Mouse (Mus musculus) midbrain, embryonic 14.5 days (tissue): ENCODE measurements around the gene Fndc3b. TPM values are rescaled to one million over a fixed set of nuclear protein-coding genes. Genes with fewer than 3 reads are reported as not detected.

Source experiments
- ATAC-seq: fragments of 200-750 bp; cut with Nextera tagmentation; 2 replicates; pipeline ENCODE4 v1.8.0; 2017; ENCODE audit warnings: moderate number of reproducible peaks, moderate library complexity; ENCODE audit not compliant: low FRiP score, low TSS enrichment
- DNase-seq: peaks from one replicate; pipeline ENCODE4 v3.0.0-alpha.2; 2015
- H3K27ac ChIP-seq: fragments of 300-500 bp; sonication (generic); replicated peaks from 2 replicates; pipeline ENCODE4 v1.5.1; 2014; ENCODE audit warnings: mild to moderate bottlenecking, low read depth, low read length, moderate library complexity
- H3K27me3 ChIP-seq: fragments of 300-500 bp; sonication (generic); 2 replicates; pipeline ENCODE4 v1.6.1; 2014; ENCODE audit warnings: low read length, control low read depth, mixed read lengths; ENCODE audit not compliant: control insufficient read depth, insufficient read depth
- H3K36me3 ChIP-seq: fragments of 300-500 bp; sonication (generic); 2 replicates; pipeline ENCODE4 v1.6.1; 2014; ENCODE audit warnings: low read length, control low read depth; ENCODE audit not compliant: control insufficient read depth, insufficient read depth
- H3K4me1 ChIP-seq: fragments of 300-500 bp; sonication (generic); 2 replicates; pipeline ENCODE4 v1.6.1; 2014; ENCODE audit warnings: mild to moderate bottlenecking, antibody characterized with exemption, low read length, control low read depth; ENCODE audit not compliant: control insufficient read depth, insufficient read depth
- H3K4me2 ChIP-seq: fragments of 300-500 bp; sonication (generic); 2 replicates; pipeline ENCODE4 v1.6.1; 2014; ENCODE audit warnings: mild to moderate bottlenecking, low read length, moderate library complexity
- H3K4me3 ChIP-seq: fragments of 300-500 bp; sonication (generic); replicated peaks from 2 replicates; pipeline ENCODE4 v1.5.1; 2014; ENCODE audit warnings: low read depth, low read length
- H3K9ac ChIP-seq: fragments of 300-500 bp; sonication (generic); replicated peaks from 2 replicates; pipeline ENCODE4 v1.6.1; 2014; ENCODE audit warnings: mild to moderate bottlenecking, low read length, moderate library complexity
- H3K9me3 ChIP-seq: fragments of 300-500 bp; sonication (generic); 2 replicates; pipeline ENCODE4 v1.6.1; 2016; ENCODE audit warnings: low read length, control low read depth, mixed read lengths; ENCODE audit not compliant: control insufficient read depth
- WGBS: fragments of 180-500 bp; shearing (Covaris S2); extraction: QIAGEN DNeasy Blood & Tissue Kit; methylation state at CpG from one replicate; pipeline ENCODE4 v1.1.7; 2014; 5-methylcytosine and 5-hydroxymethylcytosine counted together
- polyA plus RNA-seq: library from polyadenylated mRNA; unstranded; fragments of >200 nt; fragmentation: Nextera tagmentation; extraction: Ambion mirVana; gene quantifications from 2 replicates; pipeline ENCODE4 v1.2.1, GENCODE M21; 2014

Fndc3b gene
- polyA plus RNA-seq, 1 experiment from 2014 or later: 8.1 TPM

- DNase-seq (no peak), ATAC-seq (no peak)
- Histone ChIP-seq H3K27me3 (no peaks in the 10 kb centered on the region), H3K9me3 (no peaks in the 10 kb centered on the region), H3K4me1 (0 out of 2 replicates have a peak, but pooled peaks cover 3% of the 10 kb centered on the region), H3K4me2 (no peak overlapping the region), H3K36me3 (peaks cover 16% of the 10 kb centered on the region; the same call in 1 of the 2 replicates), H3K27ac (no peak overlapping the region), H3K9ac (no peak overlapping the region), H3K4me3 (no peak overlapping the region)
- WGBS: 91% methylated on average over 9 of the region's 9 CpGs
Observed at GRCm38 (mm10) chr3:27458416-27458815, 252.7 kb downstream of the Fndc3b start.

GRCm38 (mm10) chr3:27456514-27456913 lies 254.6 kb downstream of the Fndc3b start:
- no peak overlapping the region for H3K27ac ChIP-seq
- H3K9me3 ChIP-seq: no peaks in the 10 kb centered on the region
- 0 out of 2 replicates have a peak, but pooled peaks cover 3% of the 10 kb centered on the region for H3K4me1 ChIP-seq
- H3K4me3 ChIP-seq: no peak overlapping the region
- ATAC-seq (no peak), DNase-seq (no peak)
- H3K4me2 ChIP-seq: no peak overlapping the region
- peaks cover 11% of the 10 kb centered on the region; the same call in 1 of the 2 replicates for H3K36me3 ChIP-seq
- H3K27me3 ChIP-seq: no peaks in the 10 kb centered on the region
- WGBS: 93% methylated on average over 14 of the region's 14 CpGs
- H3K9ac ChIP-seq: no peak overlapping the region

GRCm38 (mm10) chr3:27454402-27455195 lies 256.5 kb downstream of the Fndc3b start:
- WGBS: 79% methylated on average over 8 of the region's 8 CpGs
- ATAC-seq: no peak
- DNase-seq: no peak

GRCm38 (mm10) chr3:27453453-27454098 lies 257.5 kb downstream of the Fndc3b start:
- Histone ChIP-seq H3K27me3 (no peaks in the 10 kb centered on the region), H3K27ac (no peak overlapping the region), H3K36me3 (peaks cover 15% of the 10 kb centered on the region; the same call in 1 of the 2 replicates), H3K4me3 (no peak overlapping the region), H3K4me2 (no peak overlapping the region), H3K4me1 (0 out of 2 replicates have a peak, but pooled peaks cover 3% of the 10 kb centered on the region), H3K9ac (no peak overlapping the region), H3K9me3 (no peaks in the 10 kb centered on the region)
- DNase-seq (no peak), ATAC-seq (no peak)
- 92% methylated on average over 13 of the region's 13 CpGs for WGBS

More at GRCm38 (mm10) chr3:27454402-27455195, 256.5 kb downstream of the Fndc3b start:
- Histone ChIP-seq H3K9ac (no peak overlapping the region), H3K4me3 (no peak overlapping the region), H3K27me3 (no peaks in the 10 kb centered on the region), H3K27ac (no peak overlapping the region), H3K9me3 (no peaks in the 10 kb centered on the region), H3K4me2 (no peak overlapping the region), H3K36me3 (peaks cover 17% of the 10 kb centered on the region; the same call in 1 of the 2 replicates), H3K4me1 (0 out of 2 replicates have a peak, but pooled peaks cover 3% of the 10 kb centered on the region)

- WGBS: 86% methylated on average over 4 of the region's 4 CpGs
- Histone ChIP-seq H3K36me3 (peaks cover 8% of the 10 kb centered on the region; the same call in 1 of the 2 replicates), H3K9ac (no peak overlapping the region), H3K27me3 (no peaks in the 10 kb centered on the region), H3K9me3 (no peaks in the 10 kb centered on the region), H3K4me2 (no peak overlapping the region), H3K4me3 (no peak overlapping the region), H3K4me1 (no peaks in the 10 kb centered on the region), H3K27ac (no peak overlapping the region)
- no peak for DNase-seq
- no peak for ATAC-seq
Observed at GRCm38 (mm10) chr3:27449447-27449846, 261.7 kb downstream of the Fndc3b start.

GRCm38 (mm10) chr3:27448367-27448766 lies 262.7 kb downstream of the Fndc3b start:
- Histone ChIP-seq H3K27me3 (no peaks in the 10 kb centered on the region), H3K4me1 (no peaks in the 10 kb centered on the region), H3K36me3 (peaks cover 8% of the 10 kb centered on the region; the same call in 1 of the 2 replicates), H3K9me3 (no peaks in the 10 kb centered on the region), H3K27ac (no peak overlapping the region), H3K4me3 (no peak overlapping the region), H3K9ac (no peak overlapping the region), H3K4me2 (no peak overlapping the region)
- 87% methylated on average over 9 of the region's 9 CpGs for WGBS
- DNase-seq (no peak), ATAC-seq (no peak)

- DNase-seq: no peak
- Histone ChIP-seq H3K27me3 (no peaks in the 10 kb centered on the region), H3K27ac (no peak overlapping the region), H3K4me2 (no peak overlapping the region), H3K36me3 (no peaks in the 10 kb centered on the region), H3K9me3 (no peaks in the 10 kb centered on the region), H3K9ac (no peak overlapping the region), H3K4me3 (no peak overlapping the region), H3K4me1 (no peaks in the 10 kb centered on the region)
- ATAC-seq: no peak
- 84% methylated on average over 16 of the region's 16 CpGs for WGBS
Observed at GRCm38 (mm10) chr3:27439704-27440103, 271.4 kb downstream of the Fndc3b start.

- 53% methylated on average over 6 of the region's 6 CpGs for WGBS
- ATAC-seq (no peak), DNase-seq (no peak)
- Histone ChIP-seq H3K27ac (no peak overlapping the region), H3K36me3 (no peaks in the 10 kb centered on the region), H3K4me3 (no peak overlapping the region), H3K9ac (no peak overlapping the region), H3K9me3 (no peaks in the 10 kb centered on the region), H3K4me1 (no peaks in the 10 kb centered on the region), H3K27me3 (no peaks in the 10 kb centered on the region), H3K4me2 (no peak overlapping the region)
Observed at GRCm38 (mm10) chr3:27435096-27435620, 275.9 kb downstream of the Fndc3b start.
